Mouse (Mus musculus) megakaryocyte progenitor cell, adult 5-6 weeks (primary cell): Measurements from ENCODE around the gene Sytl4. TPM values are rescaled to one million over a fixed set of nuclear protein-coding genes. Genes with fewer than 3 reads are reported as not detected.

Source experiments
- total RNA-seq, 2 experiments: library from RNA; stranded (forward) in 1 of 2; stranded (reverse) in 1 of 2; fragments of 157-497, 149-512 nt in 1 of 2; fragments of 200-1000 nt in 1 of 2; gene quantifications; 2 replicates each; pipeline versions ENCODE4 v1.2.3 to v1.2.4; 2015 to 2017

Gene Sytl4
- total RNA-seq, 2 experiments from 2014 or later: 1.9 to 2.2 TPM

Other genes starting within 250 kb of the Sytl4 start
- gene Tnmd, start 130.8 kb downstream of the Sytl4 start, total RNA-seq (2015): not detected in 2 replicates
- not detected in 2 replicates for gene Tnmd, start 130.8 kb downstream of the Sytl4 start, total RNA-seq (2017)
- gene Tspan6, start 83.4 kb downstream of the Sytl4 start, total RNA-seq (2015): 2.0 and 3.8 TPM in 2 replicates
- gene Tspan6, start 83.4 kb downstream of the Sytl4 start, total RNA-seq (2017): 3.0 and 3.9 TPM in 2 replicates
- gene Srpx2, start 73.4 kb downstream of the Sytl4 start, total RNA-seq (2015): not detected in 2 replicates
- gene Srpx2, start 73.4 kb downstream of the Sytl4 start, total RNA-seq (2017): not detected in 2 replicates
- 65.6 and 75.7 TPM in 2 replicates for gene Cstf2, start 77.4 kb upstream of the Sytl4 start, total RNA-seq (2015)
- 83.0 and 93.4 TPM in 2 replicates for gene Cstf2, start 77.4 kb upstream of the Sytl4 start, total RNA-seq (2017)
- gene Xkrx, start 180.3 kb upstream of the Sytl4 start, total RNA-seq (2015): 0.59 and 1.4 TPM in 2 replicates
- gene Xkrx, start 180.3 kb upstream of the Sytl4 start, total RNA-seq (2017): not detected in 2 replicates
- not detected in 2 replicates for gene Arl13a, start 205.7 kb upstream of the Sytl4 start, total RNA-seq (2015)
- not detected in 2 replicates for gene Arl13a, start 205.7 kb upstream of the Sytl4 start, total RNA-seq (2017)
- gene Nox1, start 240.1 kb upstream of the Sytl4 start, total RNA-seq (2015): not detected in 2 replicates
- gene Nox1, start 240.1 kb upstream of the Sytl4 start, total RNA-seq (2017): 0.04 TPM in 1 of 2 replicates, not detected in the other